Mouse (Mus musculus) MEL (cell line): ENCODE data around the gene Rab12. TPM values are rescaled to one million over a fixed set of nuclear protein-coding genes. Genes with fewer than 3 reads are reported as not detected.

Source experiments
- DNase-seq: peaks from one replicate; pipeline ENCODE4 v3.0.0; 2011; ENCODE audit warnings: low read depth, low spot score
- H3K27ac ChIP-seq: 2 replicates; pipeline ENCODE4 v1.5.1; 2012; ENCODE audit warnings: low read depth, mild to moderate bottlenecking, control low read depth, low read length, moderate library complexity; ENCODE audit not compliant: control insufficient read depth
- H3K27me3 ChIP-seq, 2 experiments: fragments of 150-350 bp in 1 of 2; sonication (generic) in 1 of 2; 2 replicates each; pipeline ENCODE4 v1.6.1; 2012; ENCODE audit warnings: low read length in 2 of 2, mild to moderate bottlenecking in 2 of 2, improper control_type of control experiment in 1 of 2, moderate library complexity in 1 of 2; ENCODE audit not compliant: insufficient read depth in 2 of 2, control insufficient read depth in 1 of 2
- H3K36me3 ChIP-seq, 2 experiments: 2 replicates each; pipeline ENCODE4 v1.6.1; 2012 to 2014; ENCODE audit warnings: low read length in 2 of 2, improper control_type of control experiment in 1 of 2, inconsistent platforms in 1 of 2, mild to moderate bottlenecking in 1 of 2; ENCODE audit not compliant: insufficient read depth in 2 of 2, control insufficient read depth in 1 of 2
- H3K4me1 ChIP-seq, 2 experiments: fragments of 150-350 bp in 1 of 2; sonication (generic) in 1 of 2; 2 replicates each; pipeline ENCODE4 v1.6.1; 2012; ENCODE audit warnings: low read length in 2 of 2, improper control_type of control experiment in 1 of 2, mild to moderate bottlenecking in 1 of 2; ENCODE audit not compliant: insufficient read depth in 2 of 2, control insufficient read depth in 1 of 2
- H3K4me3 ChIP-seq, 2 experiments: fragments of 150-350 bp in 1 of 2; sonication (generic) in 1 of 2; 2 replicates each; pipeline ENCODE4 v1.5.1; 2012; ENCODE audit warnings: low read depth in 2 of 2, low read length in 2 of 2, mild to moderate bottlenecking in 2 of 2, moderate library complexity in 2 of 2, control low read depth in 1 of 2, improper control_type of control experiment in 1 of 2; ENCODE audit not compliant: control insufficient read depth in 1 of 2, insufficient read depth in 1 of 2
- H3K79me2 ChIP-seq: 2 replicates; pipeline ENCODE4 v1.6.1; 2012; ENCODE audit warnings: mild to moderate bottlenecking, low read length, moderate library complexity; ENCODE audit not compliant: control insufficient read depth, poor library complexity, insufficient read depth
- H3K9ac ChIP-seq: 2 replicates; pipeline ENCODE4 v1.6.1; 2012; ENCODE audit warnings: low read depth, mild to moderate bottlenecking, control low read depth, low read length, moderate library complexity; ENCODE audit not compliant: control insufficient read depth, poor library complexity, severe bottlenecking
- H3K9me3 ChIP-seq: fragments of 150-350 bp; sonication (generic); replicated peaks from 2 replicates; pipeline ENCODE4 v1.6.1; 2012; ENCODE audit warnings: mild to moderate bottlenecking, low read length, improper control_type of control experiment, moderate library complexity; ENCODE audit not compliant: insufficient read depth
- CHD2 ChIP-seq: IDR thresholded peaks from 2 replicates; pipeline ENCODE4 v1.6.1; 2011; ENCODE audit warnings: low read length, improper control_type of control experiment
- CTCF ChIP-seq, 3 experiments: IDR thresholded peaks in 2 of 3; conservative IDR thresholded peaks in 1 of 3; 2 replicates each; pipeline ENCODE4 v1.5.1; 2011 to 2012; ENCODE audit warnings: low read length in 3 of 3, low read depth in 2 of 3, mild to moderate bottlenecking in 2 of 3, improper control_type of control experiment in 1 of 3, inconsistent platforms in 1 of 3, mixed read lengths in 1 of 3, moderate library complexity in 1 of 3; ENCODE audit not compliant: control insufficient read depth in 1 of 3, insufficient read depth in 1 of 3, poor library complexity in 1 of 3, severe bottlenecking in 1 of 3
- EP300 ChIP-seq, 2 experiments: IDR thresholded peaks; 2 replicates each; pipeline ENCODE4 v1.6.1; 2011; ENCODE audit warnings: improper control_type of control experiment in 2 of 2, low read length in 2 of 2, low read depth in 1 of 2, mild to moderate bottlenecking in 1 of 2
- ETS1 ChIP-seq: IDR thresholded peaks from 2 replicates; pipeline ENCODE4 v1.6.1; 2012; ENCODE audit warnings: low read depth, mild to moderate bottlenecking, inconsistent platforms, low read length, improper control_type of control experiment, moderate library complexity
- HCFC1 ChIP-seq: IDR thresholded peaks from 2 replicates; pipeline ENCODE4 v1.6.1; 2012; ENCODE audit warnings: low read depth, mild to moderate bottlenecking, inconsistent platforms, low read length, improper control_type of control experiment, moderate library complexity
- MAFK ChIP-seq: IDR thresholded peaks from 2 replicates; pipeline ENCODE4 v1.6.1; 2011; ENCODE audit warnings: low read depth, mild to moderate bottlenecking, low read length, improper control_type of control experiment, borderline replicate concordance
- MAZ ChIP-seq: IDR thresholded peaks from 2 replicates; pipeline ENCODE4 v1.6.1; 2012; ENCODE audit warnings: low read depth, mild to moderate bottlenecking, inconsistent platforms, low read length, improper control_type of control experiment
- MEF2A ChIP-seq: IDR thresholded peaks from 2 replicates; pipeline ENCODE4 v1.6.1; 2014; ENCODE audit warnings: low read depth, mild to moderate bottlenecking, inconsistent platforms, low read length, improper control_type of control experiment; ENCODE audit not compliant: poor library complexity, insufficient replicate concordance, severe bottlenecking; ENCODE audit errors: extremely low read depth
- MYC ChIP-seq: IDR thresholded peaks from 2 replicates; pipeline ENCODE4 v1.6.1; 2011; ENCODE audit warnings: low read depth, mild to moderate bottlenecking, low read length, improper control_type of control experiment, moderate library complexity
- NELFE ChIP-seq: IDR thresholded peaks from 2 replicates; pipeline ENCODE4 v1.6.1; 2011; ENCODE audit warnings: low read depth, low read length, improper control_type of control experiment
- SMC3 ChIP-seq: IDR thresholded peaks from 2 replicates; pipeline ENCODE4 v1.6.1; 2011; ENCODE audit warnings: low read depth, low read length, improper control_type of control experiment
- TAL1 ChIP-seq: IDR thresholded peaks from 2 replicates; pipeline ENCODE4 v1.6.1; 2012; ENCODE audit warnings: mild to moderate bottlenecking, inconsistent platforms, low read length, moderate library complexity, mixed read lengths
- ZKSCAN1 ChIP-seq: IDR thresholded peaks from 2 replicates; pipeline ENCODE4 v1.6.1; 2012; ENCODE audit warnings: low read depth, mild to moderate bottlenecking, inconsistent platforms, low read length, improper control_type of control experiment, moderate library complexity
- ZNF384 ChIP-seq: IDR thresholded peaks from 2 replicates; pipeline ENCODE4 v1.6.1; 2012; ENCODE audit warnings: low read depth, mild to moderate bottlenecking, inconsistent platforms, low read length, improper control_type of control experiment
- polyA plus RNA-seq, 2 experiments: library from polyadenylated mRNA; stranded (reverse) in 1 of 2; unstranded in 1 of 2; fragments of >175 nt in 1 of 2; fragments of >200 nt in 1 of 2; gene quantifications; 2 replicates each; pipeline versions ENCODE4 v1.2.1 to v1.2.4; 2012; ENCODE audit warnings: low replicate concordance in 2 of 2, low read depth in 1 of 2; ENCODE audit not compliant: insufficient read length in 2 of 2, insufficient read depth in 1 of 2, missing spikeins in 1 of 2
- total RNA-seq: library from RNA; depleted of rRNA; stranded (reverse); fragments of 300-350 nt; gene quantifications from 2 replicates; pipeline ENCODE4 v1.2.3, GENCODE M21; 2012

Rab12 gene
- total and polyA plus RNA-seq, 3 experiments = 10.7 to 19.0 TPM; not detected in 1

DNA sequence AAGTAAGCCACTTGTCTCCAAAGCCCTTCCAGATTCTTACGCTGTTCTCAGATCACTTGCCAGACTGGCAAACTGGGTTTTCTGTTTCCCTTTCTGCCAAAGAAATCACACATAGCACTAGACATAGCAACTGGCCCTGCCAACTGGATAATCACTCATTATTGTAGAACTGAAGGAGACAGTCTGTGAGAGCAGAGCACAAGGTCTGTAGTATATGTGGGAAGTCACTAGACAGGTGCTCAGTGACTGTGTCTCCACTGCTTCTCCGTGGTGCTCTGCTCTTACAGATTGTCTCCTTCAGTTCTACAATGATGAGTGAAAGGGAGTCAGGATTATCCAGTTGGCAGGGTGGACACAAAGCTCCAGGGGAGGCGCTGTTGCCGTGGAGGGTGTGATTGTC, 33.2 kb upstream of the Rab12 start:
- Histone ChIP-seq H3K9me3 (no peaks in the 10 kb centered on the region), H3K9ac (no peak overlapping the region), H3K4me1 (no peaks in the 10 kb centered on the region), H3K27ac (no peak overlapping the region), H3K4me3 (no peak overlapping the region), H3K27me3 (no peaks in the 10 kb centered on the region), H3K36me3 (no peaks in the 10 kb centered on the region), H3K79me2 (no peaks in the 10 kb centered on the region)
- TF ChIP-seq NELFE (no peak), MAFK (no peak), ZNF384 (no peak), CHD2 (no peak), TAL1 (no peak)
- no peak for DNase-seq

DNA sequence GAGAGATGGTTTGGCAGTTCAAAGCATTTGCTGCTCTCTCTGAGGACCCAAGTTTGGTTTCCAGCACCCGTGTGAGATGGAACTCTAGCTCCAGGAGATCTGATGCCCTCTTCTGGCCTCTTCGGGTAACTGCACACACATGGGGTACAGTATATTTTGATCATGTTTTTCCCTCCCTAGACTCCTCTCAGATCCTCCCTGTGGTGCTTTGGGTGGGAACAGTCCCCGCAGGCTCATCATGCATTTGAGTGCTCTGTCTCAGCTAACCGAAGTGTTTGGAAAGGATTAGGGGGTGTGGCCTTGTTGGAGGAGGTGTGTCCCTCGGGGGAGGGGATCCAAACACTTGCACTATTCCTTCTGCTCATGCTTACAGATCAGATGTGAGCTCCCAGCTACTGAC, 31.0 kb upstream of the Rab12 start:
- H3K4me3 ChIP-seq = no peak overlapping the region
- no peaks in the 10 kb centered on the region for H3K27me3 ChIP-seq
- no peak overlapping the region for H3K9ac ChIP-seq
- no peaks in the 10 kb centered on the region for H3K4me1 ChIP-seq
- H3K36me3 ChIP-seq = no peaks in the 10 kb centered on the region
- no peaks in the 10 kb centered on the region for H3K79me2 ChIP-seq
- H3K27ac ChIP-seq = no peak overlapping the region
- TF ChIP-seq CTCF (IDR thresholded peaks at IDR 0.05 in 2 of 3, conservative IDR thresholded peaks at IDR 0.05 in 1 of 3; ENCODE audit: control insufficient read depth in 1 of 3, insufficient read depth in 1 of 3, low read depth in 2 of 3, low read length in 3 of 3, poor library complexity in 1 of 3, severe bottlenecking in 1 of 3) = peak in 1 of 3 experiments; percentile 15; a peak in 1 of 6 replicates
- no peak for TF ChIP-seq MAFK
- TF ChIP-seq MAZ = no peak
- DNase-seq = no peak
- no peaks in the 10 kb centered on the region for H3K9me3 ChIP-seq

DNA sequence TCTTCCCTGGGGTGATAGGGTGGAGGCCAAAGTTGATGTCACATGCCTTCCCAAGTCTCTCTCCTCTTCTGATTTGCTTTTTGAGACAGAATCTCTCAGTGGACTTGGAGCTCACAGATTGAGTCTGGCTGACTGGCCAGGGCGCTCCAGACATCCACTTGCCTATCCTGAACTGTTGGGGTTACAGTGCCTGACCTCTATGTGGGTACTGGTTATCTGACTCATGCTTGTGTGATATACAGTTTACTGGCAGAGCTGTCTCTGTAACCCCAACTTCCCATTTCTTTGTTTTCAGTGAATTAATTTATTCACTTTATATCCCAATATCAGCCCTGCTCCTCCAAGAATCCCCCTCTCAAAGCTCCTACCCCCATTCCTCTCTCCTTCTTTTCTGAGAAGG, 12.8 kb upstream of the Rab12 start:
- Histone ChIP-seq H3K4me3 (no peak overlapping the region), H3K36me3 (no peaks in the 10 kb centered on the region), H3K9ac (no peak overlapping the region), H3K27me3 (no peaks in the 10 kb centered on the region), H3K27ac (no peak overlapping the region), H3K9me3 (no peaks in the 10 kb centered on the region), H3K79me2 (no peaks in the 10 kb centered on the region), H3K4me1 (no peaks in the 10 kb centered on the region)
- no peak for DNase-seq
- TF ChIP-seq ETS1 (no peak), CHD2 (no peak), MAZ (no peak), HCFC1 (no peak), TAL1 (no peak), EP300 (IDR thresholded peaks at IDR 0.05; ENCODE audit: low read depth in 1 of 2, low read length in 2 of 2) (no peak), MEF2A (no peak), MYC (no peak), MAFK (no peak), ZKSCAN1 (no peak), SMC3 (no peak), CTCF (IDR thresholded peaks at IDR 0.05 in 2 of 3, conservative IDR thresholded peaks at IDR 0.05 in 1 of 3; ENCODE audit: control insufficient read depth in 1 of 3, insufficient read depth in 1 of 3, low read depth in 2 of 3, low read length in 3 of 3, poor library complexity in 1 of 3, severe bottlenecking in 1 of 3) (no peak)
